Mouse (Mus musculus): ENCODE results near the gene Hoxb5. TPM values are rescaled to one million over a fixed set of nuclear protein-coding genes. Genes with fewer than 3 reads are reported as not detected.

Hoxb5 gene
- polyA plus RNA-seq, 1 experiment from 2014 or later = 0.67 TPM

- Histone ChIP-seq H3K36me3 (replicated peaks; ENCODE audit: control insufficient read depth, insufficient read depth, low read depth, low read length) (no peaks in the 10 kb centered on the region), H3K27me3 (ENCODE audit: control insufficient read depth, insufficient read depth, low read length) (peaks cover 94% of the 10 kb centered on the region), H3K9ac (replicated peaks; ENCODE audit: low read length) (no peak overlapping the region), H3K4me3 (ENCODE audit: low read depth, low read length) (no peak overlapping the region), H3K4me2 (ENCODE audit: low read depth, low read length) (no peak overlapping the region), H3K4me1 (ENCODE audit: control insufficient read depth, insufficient read depth, low read length) (no peaks in the 10 kb centered on the region), H3K27ac (replicated peaks; ENCODE audit: low read depth, low read length) (no peak overlapping the region), H3K9me3 (replicated peaks; ENCODE audit: control insufficient read depth, low read length) (no peaks in the 10 kb centered on the region)
- ATAC-seq (replicated peaks; ENCODE audit: insufficient number of reproducible peaks, low FRiP score, low TSS enrichment, low read depth) (no peak), DNase-seq (ENCODE audit: low spot score) (peak; percentile 86)
- WGBS = under 1% methylated on average over 32 of the region's 32 CpGs
Measured at GRCm38 (mm10) chr11:96294245-96295091, 8.7 kb upstream of the Hoxb5 start.

- no peak for ATAC-seq (replicated peaks; ENCODE audit: insufficient number of reproducible peaks, low FRiP score, low TSS enrichment, low read depth)
- H3K27me3 ChIP-seq (ENCODE audit: control insufficient read depth, insufficient read depth, low read length) = peaks cover 94% of the 10 kb centered on the region
- no peaks in the 10 kb centered on the region for H3K36me3 ChIP-seq (replicated peaks; ENCODE audit: control insufficient read depth, insufficient read depth, low read depth, low read length)
- no peak for DNase-seq (ENCODE audit: low spot score)
- no peaks in the 10 kb centered on the region for H3K9me3 ChIP-seq (replicated peaks; ENCODE audit: control insufficient read depth, low read length)
- H3K27ac ChIP-seq (replicated peaks; ENCODE audit: low read depth, low read length) = no peak overlapping the region
- H3K4me2 ChIP-seq (ENCODE audit: low read depth, low read length) = no peak overlapping the region
- no peak overlapping the region for H3K4me3 ChIP-seq (ENCODE audit: low read depth, low read length)
- no peak overlapping the region for H3K9ac ChIP-seq (replicated peaks; ENCODE audit: low read length)
- H3K4me1 ChIP-seq (ENCODE audit: control insufficient read depth, insufficient read depth, low read length) = no peaks in the 10 kb centered on the region
- under 1% methylated on average over 30 of the region's 30 CpGs for WGBS
Measured at GRCm38 (mm10) chr11:96295092-96295835, 7.9 kb upstream of the Hoxb5 start.

GRCm38 (mm10) chr11:96296997-96297396 is 6.1 kb upstream of the Hoxb5 start:
- peaks cover 96% of the 10 kb centered on the region for H3K27me3 ChIP-seq (ENCODE audit: control insufficient read depth, insufficient read depth, low read length)
- no peak for ATAC-seq (replicated peaks; ENCODE audit: insufficient number of reproducible peaks, low FRiP score, low TSS enrichment, low read depth)
- no peaks in the 10 kb centered on the region for H3K9me3 ChIP-seq (replicated peaks; ENCODE audit: control insufficient read depth, low read length)
- no peak overlapping the region for H3K27ac ChIP-seq (replicated peaks; ENCODE audit: low read depth, low read length)
- DNase-seq (ENCODE audit: low spot score) = no peak
- no peak overlapping the region for H3K9ac ChIP-seq (replicated peaks; ENCODE audit: low read length)
- WGBS = 6% methylated on average over 2 of the region's 2 CpGs
- H3K36me3 ChIP-seq (replicated peaks; ENCODE audit: control insufficient read depth, insufficient read depth, low read depth, low read length) = no peaks in the 10 kb centered on the region
- no peak overlapping the region for H3K4me2 ChIP-seq (ENCODE audit: low read depth, low read length)
- H3K4me1 ChIP-seq (ENCODE audit: control insufficient read depth, insufficient read depth, low read length) = no peaks in the 10 kb centered on the region
- H3K4me3 ChIP-seq (ENCODE audit: low read depth, low read length) = no peak overlapping the region

- Histone ChIP-seq H3K4me2 (ENCODE audit: low read depth, low read length) (no peak overlapping the region), H3K4me1 (ENCODE audit: control insufficient read depth, insufficient read depth, low read length) (no peaks in the 10 kb centered on the region), H3K27ac (replicated peaks; ENCODE audit: low read depth, low read length) (no peak overlapping the region), H3K9me3 (replicated peaks; ENCODE audit: control insufficient read depth, low read length) (no peaks in the 10 kb centered on the region), H3K4me3 (ENCODE audit: low read depth, low read length) (no peak overlapping the region), H3K9ac (replicated peaks; ENCODE audit: low read length) (no peak overlapping the region), H3K36me3 (replicated peaks; ENCODE audit: control insufficient read depth, insufficient read depth, low read depth, low read length) (no peaks in the 10 kb centered on the region), H3K27me3 (ENCODE audit: control insufficient read depth, insufficient read depth, low read length) (peaks cover 95% of the 10 kb centered on the region)
- no peak for ATAC-seq (replicated peaks; ENCODE audit: insufficient number of reproducible peaks, low FRiP score, low TSS enrichment, low read depth)
- WGBS = 2% methylated on average over 3 of the region's 3 CpGs
- no peak for DNase-seq (ENCODE audit: low spot score)
Measured at GRCm38 (mm10) chr11:96297428-96297827, 5.7 kb upstream of the Hoxb5 start.

- no peak for DNase-seq (ENCODE audit: low spot score)
- Histone ChIP-seq H3K9ac (replicated peaks; ENCODE audit: low read length) (no peak overlapping the region), H3K4me1 (ENCODE audit: control insufficient read depth, insufficient read depth, low read length) (no peaks in the 10 kb centered on the region), H3K4me2 (ENCODE audit: low read depth, low read length) (no peak overlapping the region), H3K9me3 (replicated peaks; ENCODE audit: control insufficient read depth, low read length) (no peaks in the 10 kb centered on the region), H3K27ac (replicated peaks; ENCODE audit: low read depth, low read length) (no peak overlapping the region), H3K27me3 (ENCODE audit: control insufficient read depth, insufficient read depth, low read length) (peaks cover 95% of the 10 kb centered on the region), H3K4me3 (ENCODE audit: low read depth, low read length) (no peak overlapping the region), H3K36me3 (replicated peaks; ENCODE audit: control insufficient read depth, insufficient read depth, low read depth, low read length) (no peaks in the 10 kb centered on the region)
- ATAC-seq (replicated peaks; ENCODE audit: insufficient number of reproducible peaks, low FRiP score, low TSS enrichment, low read depth) = no peak
- under 1% methylated on average over 11 of the region's 11 CpGs for WGBS
Measured at GRCm38 (mm10) chr11:96297968-96298635, 5.0 kb upstream of the Hoxb5 start.

GRCm38 (mm10) chr11:96298895-96299667 is 4.1 kb upstream of the Hoxb5 start:
- Histone ChIP-seq H3K9ac (replicated peaks; ENCODE audit: low read length) (no peak overlapping the region), H3K4me2 (ENCODE audit: low read depth, low read length) (no peak overlapping the region), H3K27me3 (ENCODE audit: control insufficient read depth, insufficient read depth, low read length) (peaks cover 96% of the 10 kb centered on the region), H3K4me3 (ENCODE audit: low read depth, low read length) (no peak overlapping the region), H3K27ac (replicated peaks; ENCODE audit: low read depth, low read length) (no peak overlapping the region), H3K9me3 (replicated peaks; ENCODE audit: control insufficient read depth, low read length) (no peaks in the 10 kb centered on the region), H3K36me3 (replicated peaks; ENCODE audit: control insufficient read depth, insufficient read depth, low read depth, low read length) (no peaks in the 10 kb centered on the region), H3K4me1 (ENCODE audit: control insufficient read depth, insufficient read depth, low read length) (no peaks in the 10 kb centered on the region; the same call in 1 of the 2 replicates)
- under 1% methylated on average over 66 of the region's 66 CpGs for WGBS
- no peak for ATAC-seq (replicated peaks; ENCODE audit: insufficient number of reproducible peaks, low FRiP score, low TSS enrichment, low read depth)
- DNase-seq (ENCODE audit: low spot score) = no peak

GRCm38 (mm10) chr11:96299781-96300180 is 3.4 kb upstream of the Hoxb5 start:
- H3K27me3 ChIP-seq (ENCODE audit: control insufficient read depth, insufficient read depth, low read length) = peaks cover 96% of the 10 kb centered on the region
- no peak overlapping the region for H3K4me2 ChIP-seq (ENCODE audit: low read depth, low read length)
- WGBS = 1% methylated on average over 9 of the region's 9 CpGs
- no peak overlapping the region for H3K9ac ChIP-seq (replicated peaks; ENCODE audit: low read length)
- H3K27ac ChIP-seq (replicated peaks; ENCODE audit: low read depth, low read length) = no peak overlapping the region
- no peaks in the 10 kb centered on the region for H3K36me3 ChIP-seq (replicated peaks; ENCODE audit: control insufficient read depth, insufficient read depth, low read depth, low read length)
- H3K4me1 ChIP-seq (ENCODE audit: control insufficient read depth, insufficient read depth, low read length) = no peaks in the 10 kb centered on the region; the same call in 1 of the 2 replicates
- H3K9me3 ChIP-seq (replicated peaks; ENCODE audit: control insufficient read depth, low read length) = no peaks in the 10 kb centered on the region
- no peak overlapping the region for H3K4me3 ChIP-seq (ENCODE audit: low read depth, low read length)
- ATAC-seq (replicated peaks; ENCODE audit: insufficient number of reproducible peaks, low FRiP score, low TSS enrichment, low read depth) (no peak), DNase-seq (ENCODE audit: low spot score) (no peak)

Data from embryonic facial prominence, embryonic 11.5 days (tissue).